14 mouse cellular contexts compared by ENCODE assay signal in genomic region chr19:57926941-57927471, GRCm38 (mm10).
A peak's percentile ranks its signal among the peaks of the same experiment; 100 is the strongest.
DNase-seq lines count a peak whose midpoint lies in the region; ATAC-seq and TF ChIP-seq lines count a peak whose summit lies in the region.
"Had no signal": no experiment of that assay in that cellular context is flagged by ENCODE, and none has a peak within 500 bp of the region (broad histone marks: within the 10 kb centered on the region; RNA-seq: fewer than 3 reads in every experiment).

No protein-coding gene starts in this region.

- no peak overlapping the region for H3K9ac ChIP-seq in forebrain, embryonic 14.5 days (ENCODE audit: low read length)
- H3K9ac ChIP-seq: limb, embryonic 12.5 days had no signal

- DNase-seq in layer of hippocampus, adult 2 months (ENCODE audit: low spot score in 2 of 2), result no peak
- DNase-seq in layer of hippocampus, adult 11-12 months (ENCODE audit: low spot score), result no peak
- DNase-seq in forebrain, embryonic 14.5 days (ENCODE audit: low spot score), result peak; percentile 49
- DNase-seq in mesoderm, embryonic 11.5 days (ENCODE audit: low read depth, low spot score), result peak; percentile 46
- peak; percentile 62 for DNase-seq in retina, postnatal 1 day
- no peak for DNase-seq in urinary bladder, adult 2 months (ENCODE audit: low spot score)
- DNase-seq in ovary, postnatal 36 days (ENCODE audit: low spot score), result no peak
- DNase-seq: adrenal gland, adult 8-10 months; lung, adult 18-20 months had no signal

- ATAC-seq in forebrain, embryonic 14.5 days, result 0 out of 2 replicates have a peak, but pooled peaks have one; percentile 20

- TF ChIP-seq CTCF in layer of hippocampus, adult 2 months (conservative IDR thresholded peaks at IDR 0.05), result no peak

- H3K4me3 ChIP-seq in layer of hippocampus, adult 2 months, result peak overlapping the region; percentile 27
- no peak overlapping the region for H3K4me3 ChIP-seq in forebrain, embryonic 14.5 days (ENCODE audit: low read depth, low read length)
- H3K4me3 ChIP-seq: erythroblast, embryonic 14.5 days; limb, embryonic 12.5 days had no signal

- no peaks in the 10 kb centered on the region for H3K36me3 ChIP-seq in forebrain, embryonic 14.5 days (ENCODE audit: control insufficient read depth, insufficient read depth, low read length)
- H3K36me3 ChIP-seq: limb, embryonic 12.5 days had no signal

- H3K27me3 ChIP-seq in forebrain, embryonic 14.5 days (replicated peaks; ENCODE audit: control insufficient read depth, insufficient read depth, low read length), result no peaks in the 10 kb centered on the region
- H3K27me3 ChIP-seq: CH12.LX; limb, embryonic 12.5 days had no signal

- peak overlapping the region; percentile 64 for H3K27ac ChIP-seq in layer of hippocampus, adult 2 months
- 0 out of 2 replicates have a peak overlapping the region, but pooled peaks have one; percentile 27 for H3K27ac ChIP-seq in forebrain, embryonic 14.5 days (ENCODE audit: low read depth, low read length)
- H3K27ac ChIP-seq: limb, embryonic 12.5 days; macrophage had no signal

- no peaks in the 10 kb centered on the region for H3K9me3 ChIP-seq in forebrain, embryonic 14.5 days (replicated peaks; ENCODE audit: control insufficient read depth, low read length)
- H3K9me3 ChIP-seq: limb, embryonic 12.5 days had no signal

- H3K4me2 ChIP-seq in forebrain, embryonic 14.5 days (ENCODE audit: low read length), result peak overlapping the region; percentile 31
- H3K4me2 ChIP-seq: heart, embryonic 11.5 days; limb, embryonic 12.5 days had no signal

- WGBS in forebrain, embryonic 14.5 days, result 5% methylated on average over 10 of the region's 10 CpGs

- peaks cover 12% of the 10 kb centered on the region; the same call in 1 of the 2 replicates for H3K4me1 ChIP-seq in forebrain, embryonic 14.5 days (ENCODE audit: control insufficient read depth, insufficient read depth, low read length)

Comparison
In these comparisons a context has a peak if more than half of its experiments do, and no peak if none do; other contexts are left out.
1. DNase-seq: peak in forebrain, embryonic 14.5 days (single experiment), mesoderm, embryonic 11.5 days (single experiment) and retina, postnatal 1 day (single experiment); none in layer of hippocampus, adult 2 months (0 of 2), layer of hippocampus, adult 11-12 months (single experiment), urinary bladder, adult 2 months (single experiment) and ovary, postnatal 36 days (single experiment).